In the genomic region with DNA sequence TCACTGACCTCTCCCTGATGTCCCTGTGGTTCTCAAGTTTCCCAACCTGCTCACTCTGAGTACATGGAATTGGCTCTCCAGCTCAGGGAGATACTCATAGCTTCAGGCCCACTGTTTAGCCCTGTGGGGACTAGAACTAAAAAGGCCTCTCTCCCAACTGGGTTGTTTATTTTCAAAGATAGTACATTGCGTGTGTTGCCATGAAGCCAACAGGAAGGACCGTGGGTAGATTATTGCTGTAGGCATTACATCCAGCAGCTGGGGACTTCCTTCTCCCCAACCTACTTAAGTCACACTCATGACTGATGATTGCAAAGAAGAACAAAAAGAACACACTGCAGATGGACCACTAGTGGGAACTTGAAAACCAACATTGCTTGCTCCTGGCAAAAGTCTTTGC, we compare ENCODE assay signal across 10 mouse cellular contexts.
A peak's percentile ranks its signal among the peaks of the same experiment; 100 is the strongest.
DNase-seq lines count a peak whose midpoint lies in the region; ATAC-seq and TF ChIP-seq lines count a peak whose summit lies in the region.
"Had no signal": no experiment of that assay in that cellular context is flagged by ENCODE, and none has a peak within 500 bp of the region (broad histone marks: within the 10 kb centered on the region; RNA-seq: fewer than 3 reads in every experiment).

No protein-coding gene starts in this region.

- TF ChIP-seq CTCF in gastrocnemius, adult 2 months (IDR thresholded peaks at IDR 0.05), result no peak
- no peak for TF ChIP-seq CTCF in heart, postnatal 0 days (IDR thresholded peaks at IDR 0.05; ENCODE audit: low read depth)

- TF ChIP-seq EP300 in heart, postnatal 0 days (IDR thresholded peaks at IDR 0.05; ENCODE audit: low read depth), result no peak

- H3K27me3 ChIP-seq in kidney, embryonic 16.5 days (ENCODE audit: insufficient read depth, low read length), result no peaks in the 10 kb centered on the region
- no peaks in the 10 kb centered on the region for H3K27me3 ChIP-seq in heart, postnatal 0 days (ENCODE audit: control insufficient read depth, insufficient read depth, low read length)
- H3K27me3 ChIP-seq in neural tube, embryonic 15.5 days (replicated peaks), result no peaks in the 10 kb centered on the region

- no peak overlapping the region for H3K9ac ChIP-seq in kidney, embryonic 16.5 days (replicated peaks; ENCODE audit: low read length)
- no peak overlapping the region for H3K9ac ChIP-seq in heart, postnatal 0 days (replicated peaks; ENCODE audit: low read depth, low read length)
- no peak overlapping the region for H3K9ac ChIP-seq in neural tube, embryonic 15.5 days (replicated peaks)

- H3K27ac ChIP-seq in gastrocnemius, adult 2 months, result peak overlapping the region; percentile 29; the same call in 1 of the 2 replicates
- peak overlapping the region; percentile 52; the same call in 1 of the 2 replicates for H3K27ac ChIP-seq in kidney, embryonic 16.5 days (ENCODE audit: low read length)
- H3K27ac ChIP-seq in heart, postnatal 0 days (ENCODE audit: low read depth), result peak overlapping the region; percentile 85
- peak overlapping the region; percentile 38; the same call in 1 of the 2 replicates for H3K27ac ChIP-seq in neural tube, embryonic 15.5 days (replicated peaks)
- H3K27ac ChIP-seq: left cerebral cortex, adult 2 months had no signal

- WGBS in kidney, embryonic 16.5 days, result 65% methylated on average over 2 of the region's 2 CpGs
- WGBS in heart, postnatal 0 days, result 33% methylated on average over 2 of the region's 2 CpGs
- WGBS in neural tube, embryonic 15.5 days, result 33% methylated on average over 2 of the region's 2 CpGs

- no peaks in the 10 kb centered on the region for H3K9me3 ChIP-seq in kidney, embryonic 16.5 days (ENCODE audit: low read length)
- no peaks in the 10 kb centered on the region for H3K9me3 ChIP-seq in heart, postnatal 0 days (replicated peaks; ENCODE audit: control insufficient read depth, low read length)
- H3K9me3 ChIP-seq in neural tube, embryonic 15.5 days (replicated peaks), result no peaks in the 10 kb centered on the region

- H3K4me3 ChIP-seq in gastrocnemius, adult 2 months, result no peak overlapping the region
- no peak overlapping the region for H3K4me3 ChIP-seq in kidney, embryonic 16.5 days (ENCODE audit: low read length)
- H3K4me3 ChIP-seq in heart, postnatal 0 days (ENCODE audit: low read depth, low read length), result no peak overlapping the region
- no peak overlapping the region for H3K4me3 ChIP-seq in neural tube, embryonic 15.5 days (replicated peaks)
- H3K4me3 ChIP-seq: left cerebral cortex, adult 2 months had no signal

- DNase-seq in gastrocnemius, adult 2 months, result no peak
- no peak for DNase-seq in gastrocnemius, postnatal 36 days
- no peak for DNase-seq in kidney, adult 11 months
- no peak for DNase-seq in heart, postnatal 0 days (ENCODE audit: low spot score)
- DNase-seq in T-cell, adult 2 months (ENCODE audit: low spot score), result no peak
- DNase-seq in cerebellum, adult 11 months, result no peak
- DNase-seq: thymus, postnatal 25 days had no signal

- H3K4me1 ChIP-seq in kidney, embryonic 16.5 days (ENCODE audit: insufficient read depth, low read length), result peaks cover 56% of the 10 kb centered on the region
- peaks cover 31% of the 10 kb centered on the region for H3K4me1 ChIP-seq in heart, postnatal 0 days (ENCODE audit: control insufficient read depth, insufficient read depth)
- H3K4me1 ChIP-seq in neural tube, embryonic 15.5 days, result peaks cover 28% of the 10 kb centered on the region

- H3K4me2 ChIP-seq in kidney, embryonic 16.5 days (replicated peaks; ENCODE audit: low read depth, low read length), result no peak overlapping the region
- H3K4me2 ChIP-seq in heart, postnatal 0 days (ENCODE audit: low read depth, low read length), result no peak overlapping the region
- no peak overlapping the region for H3K4me2 ChIP-seq in neural tube, embryonic 15.5 days

- intact Hi-C loops in gastrocnemius, adult 2 months (cut with DNase I), result no loop called here
- intact Hi-C loops in gastrocnemius, postnatal 36 days (cut with DNase I), result no loop called here

- no peak for ATAC-seq in kidney, embryonic 16.5 days (ENCODE audit: low FRiP score, low TSS enrichment)
- peak; percentile 12; the same call in 1 of the 2 replicates for ATAC-seq in heart, postnatal 0 days (ENCODE audit: insufficient read depth, low read depth)
- ATAC-seq in neural tube, embryonic 15.5 days (ENCODE audit: low FRiP score), result no peak

- H3K36me3 ChIP-seq in kidney, embryonic 16.5 days (ENCODE audit: insufficient read depth, low read length), result no peaks in the 10 kb centered on the region
- no peaks in the 10 kb centered on the region for H3K36me3 ChIP-seq in heart, postnatal 0 days (replicated peaks; ENCODE audit: control insufficient read depth, insufficient read depth, low read length)
- no peaks in the 10 kb centered on the region for H3K36me3 ChIP-seq in neural tube, embryonic 15.5 days

Comparison
In these comparisons a context has a peak if more than half of its experiments do, and no peak if none do; other contexts are left out.
1. H3K27ac ChIP-seq: peak in every context shown above with its lines; median percentile 85 in heart, postnatal 0 days; 52 in kidney, embryonic 16.5 days; 38 in neural tube, embryonic 15.5 days; 29 in gastrocnemius, adult 2 months.